Mouse (Mus musculus) stomach, postnatal 0 days (tissue): ENCODE results near the gene Ippk. TPM values are rescaled to one million over a fixed set of nuclear protein-coding genes. Genes with fewer than 3 reads are reported as not detected.

Source experiments
- ATAC-seq: fragments of 200-750 bp; cut with Nextera tagmentation; 2 replicates; pipeline ENCODE4 v1.8.0; 2017; ENCODE audit not compliant: low FRiP score, low TSS enrichment
- DNase-seq: peaks from one replicate; pipeline ENCODE4 v3.0.0-alpha.2; 2016; ENCODE audit warnings: low spot score
- H3K27ac ChIP-seq: fragments of 300-500 bp; sonication (generic); replicated peaks from 2 replicates; pipeline ENCODE4 v1.5.1; 2014; ENCODE audit warnings: mild to moderate bottlenecking, control low read depth
- H3K27me3 ChIP-seq: fragments of 300-500 bp; sonication (generic); 2 replicates; pipeline ENCODE4 v1.6.1; 2014; ENCODE audit warnings: low read length; ENCODE audit not compliant: control insufficient read depth, insufficient read depth
- H3K36me3 ChIP-seq: fragments of 300-500 bp; sonication (generic); 2 replicates; pipeline ENCODE4 v1.6.1; 2014; ENCODE audit warnings: low read length, mixed read lengths; ENCODE audit not compliant: control insufficient read depth, insufficient read depth
- H3K4me1 ChIP-seq: fragments of 300-500 bp; sonication (generic); replicated peaks from 2 replicates; pipeline ENCODE4 v1.6.1; 2014; ENCODE audit warnings: antibody characterized with exemption; ENCODE audit not compliant: control insufficient read depth, insufficient read depth
- H3K4me2 ChIP-seq: fragments of 300-500 bp; sonication (generic); replicated peaks from 2 replicates; pipeline ENCODE4 v1.6.1; 2014; ENCODE audit warnings: low read depth, mild to moderate bottlenecking, control low read depth, moderate library complexity
- H3K4me3 ChIP-seq: fragments of 300-500 bp; sonication (generic); 2 replicates; pipeline ENCODE4 v1.5.1; 2014; ENCODE audit warnings: low read depth, low read length, control low read depth
- H3K9ac ChIP-seq: fragments of 300-500 bp; sonication (generic); 2 replicates; pipeline ENCODE4 v1.6.1; 2014; ENCODE audit warnings: mild to moderate bottlenecking, low read length, control low read depth, mixed read lengths
- H3K9me3 ChIP-seq: fragments of 300-500 bp; sonication (generic); 2 replicates; pipeline ENCODE4 v1.6.1; 2016; ENCODE audit warnings: low read length; ENCODE audit not compliant: control insufficient read depth
- CTCF ChIP-seq: IDR thresholded peaks from 2 replicates; pipeline ENCODE4 v1.5.1; 2016; ENCODE audit warnings: antibody characterized with exemption, low read depth, mild to moderate bottlenecking, moderate library complexity
- EP300 ChIP-seq: optimal IDR thresholded peaks from 2 replicates; pipeline ENCODE3; 2016; ENCODE audit warnings: antibody characterized with exemption
- WGBS: fragments of 180-500 bp; shearing (Covaris S2); extraction: QIAGEN DNeasy Blood & Tissue Kit; methylation state at CpG from one replicate; pipeline ENCODE4 v1.1.7; 2014; 5-methylcytosine and 5-hydroxymethylcytosine counted together
- polyA plus RNA-seq: library from polyadenylated mRNA; unstranded; fragments of >200 nt; fragmentation: Nextera tagmentation; extraction: Ambion mirVana; gene quantifications from 2 replicates; pipeline ENCODE4 v1.2.1, GENCODE M21; 2015

Ippk gene
- polyA plus RNA-seq, result 22.1 and 23.4 TPM in 2 replicates

DNA sequence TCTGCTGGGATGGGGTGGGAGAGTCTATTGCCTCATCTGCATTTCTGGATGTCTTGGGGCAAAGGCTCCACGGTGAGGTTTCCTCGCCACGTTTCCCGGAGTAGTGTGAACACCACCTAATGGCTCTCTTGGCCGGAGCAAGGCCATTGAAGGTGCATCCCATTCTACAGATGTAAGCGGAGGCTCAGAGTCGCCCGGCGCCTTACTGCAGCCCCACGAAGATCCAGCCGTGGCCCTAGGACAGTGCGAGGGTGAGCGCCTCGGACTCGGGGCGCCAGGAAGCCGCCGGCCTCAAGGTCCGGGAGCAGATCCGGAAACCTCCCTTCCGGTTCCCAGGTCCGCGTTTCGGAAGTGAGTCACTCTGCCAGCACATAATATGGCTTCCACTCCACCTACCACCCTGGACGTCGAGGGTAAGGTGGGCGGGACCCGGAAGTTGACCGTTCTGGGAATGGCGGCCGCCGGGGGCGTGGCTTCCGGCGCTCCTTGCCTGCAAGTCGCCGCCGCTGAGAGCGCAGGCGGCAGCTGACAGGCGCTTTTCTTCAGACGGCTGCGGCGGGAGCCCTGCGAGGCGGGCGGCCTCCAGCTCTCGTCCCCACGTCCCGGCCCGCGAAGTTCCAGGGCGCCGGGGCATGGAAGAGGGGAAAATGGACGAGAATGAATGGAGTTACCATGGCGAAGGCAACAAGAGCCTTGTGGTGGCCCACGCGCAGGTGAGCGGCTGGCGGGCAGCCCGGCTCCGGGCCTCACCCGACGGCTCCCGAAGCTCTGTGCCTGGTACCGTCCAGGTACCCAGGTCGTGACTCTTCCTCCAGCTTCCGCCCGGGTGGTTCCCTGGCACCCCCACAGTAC lies at the start of gene Ippk:
TSS of gene Ippk (plus strand) at position 496 of the 852 bp plus-strand sequence.
- TF ChIP-seq CTCF (peak; percentile 23; the same call in 1 of the 2 replicates), EP300 (no peak)
- Histone ChIP-seq H3K36me3 (no peaks in the 10 kb centered on the region), H3K4me3 (peak within 1 kb of the TSS; percentile 83), H3K4me2 (peak within 1 kb of the TSS; percentile 92), H3K27ac (peak within 1 kb of the TSS; percentile 94), H3K27me3 (no peaks in the 10 kb centered on the region), H3K9ac (peak within 1 kb of the TSS; percentile 82), H3K9me3 (no peaks in the 10 kb centered on the region), H3K4me1 (peaks cover 6% of the 10 kb centered on the region; the same call in 1 of the 2 replicates)
- peak; percentile 98 for ATAC-seq
- DNase-seq, result peak; percentile 99
- WGBS, result under 1% methylated on average over 60 of the region's 69 CpGs

DNA sequence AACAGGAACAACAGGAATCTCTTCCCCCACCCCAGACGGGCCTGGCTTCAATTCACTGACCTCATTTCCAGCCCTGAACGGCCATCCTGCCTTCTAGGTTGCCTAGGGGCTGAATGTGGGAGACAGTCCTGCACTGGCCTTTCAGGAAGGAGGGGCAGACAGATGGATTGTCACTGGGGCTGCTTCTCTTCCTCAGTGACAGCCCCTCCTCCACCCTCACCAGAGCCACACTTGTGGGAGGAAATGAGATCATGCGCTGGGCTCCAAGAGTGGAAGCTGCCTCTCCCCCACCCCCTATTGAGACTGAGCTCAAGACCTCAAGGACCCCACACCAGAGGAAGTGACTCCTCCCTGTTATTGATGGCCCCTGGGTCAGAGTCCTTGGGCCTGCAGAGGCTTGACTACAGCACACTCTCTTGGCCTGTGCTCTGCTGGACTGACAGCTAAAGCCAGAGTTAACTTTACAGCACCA lies 49.6 kb upstream of the Ippk start:
- Histone ChIP-seq H3K9me3 (no peaks in the 10 kb centered on the region), H3K4me3 (no peak overlapping the region), H3K9ac (no peak overlapping the region), H3K4me2 (no peak overlapping the region), H3K27ac (peak overlapping the region; percentile 46; the same call in 1 of the 2 replicates), H3K36me3 (peaks cover 13% of the 10 kb centered on the region), H3K27me3 (no peaks in the 10 kb centered on the region), H3K4me1 (no peaks in the 10 kb centered on the region; the same call in none of the 2 replicates)
- no peak for DNase-seq
- TF ChIP-seq EP300 (no peak), CTCF (no peak)
- WGBS, result 42% methylated on average over 3 of the region's 3 CpGs
- peak; percentile 72 for ATAC-seq

DNA sequence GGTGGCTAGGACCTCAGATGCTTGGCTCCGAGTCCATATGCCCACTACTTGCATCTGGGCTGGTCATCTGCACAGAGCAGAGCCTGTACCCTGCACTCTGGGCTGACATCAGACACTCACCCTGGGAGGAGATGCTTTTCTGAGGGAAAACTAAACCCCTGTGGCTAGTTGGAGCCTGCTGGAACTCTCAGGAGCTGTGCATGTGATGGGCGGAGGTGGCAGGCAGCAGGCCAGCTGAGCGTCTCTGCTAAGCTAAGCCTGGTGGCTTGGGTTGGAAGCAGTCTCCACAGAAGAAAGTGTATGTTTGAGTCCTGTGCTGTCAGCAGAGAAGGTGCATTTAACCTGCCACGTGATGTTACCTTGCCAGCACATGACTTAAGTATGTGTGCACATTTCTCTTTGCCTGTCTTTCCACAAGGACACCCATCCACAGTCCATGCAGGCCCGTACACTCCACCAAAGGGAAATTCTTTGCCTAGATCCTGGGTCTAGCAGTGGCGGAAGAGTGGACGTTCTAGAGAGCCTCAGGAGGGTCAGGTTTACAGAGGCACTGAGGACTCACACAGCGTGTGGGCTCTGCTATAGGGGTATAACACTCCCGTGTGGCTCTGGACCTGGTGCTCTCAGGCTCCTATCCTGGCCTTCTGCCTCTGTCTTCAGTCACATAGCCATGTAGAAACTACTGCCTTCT lies 48.5 kb upstream of the Ippk start:
- no peak for TF ChIP-seq CTCF
- TF ChIP-seq EP300, result no peak
- peaks cover 20% of the 10 kb centered on the region for H3K36me3 ChIP-seq
- H3K4me3 ChIP-seq, result no peak overlapping the region
- no peaks in the 10 kb centered on the region; the same call in none of the 2 replicates for H3K4me1 ChIP-seq
- 79% methylated on average over 9 of the region's 9 CpGs for WGBS
- no peak overlapping the region for H3K27ac ChIP-seq
- ATAC-seq (no peak), DNase-seq (no peak)
- H3K9me3 ChIP-seq, result no peaks in the 10 kb centered on the region
- H3K4me2 ChIP-seq, result no peak overlapping the region
- no peak overlapping the region for H3K9ac ChIP-seq
- H3K27me3 ChIP-seq, result no peaks in the 10 kb centered on the region

DNA sequence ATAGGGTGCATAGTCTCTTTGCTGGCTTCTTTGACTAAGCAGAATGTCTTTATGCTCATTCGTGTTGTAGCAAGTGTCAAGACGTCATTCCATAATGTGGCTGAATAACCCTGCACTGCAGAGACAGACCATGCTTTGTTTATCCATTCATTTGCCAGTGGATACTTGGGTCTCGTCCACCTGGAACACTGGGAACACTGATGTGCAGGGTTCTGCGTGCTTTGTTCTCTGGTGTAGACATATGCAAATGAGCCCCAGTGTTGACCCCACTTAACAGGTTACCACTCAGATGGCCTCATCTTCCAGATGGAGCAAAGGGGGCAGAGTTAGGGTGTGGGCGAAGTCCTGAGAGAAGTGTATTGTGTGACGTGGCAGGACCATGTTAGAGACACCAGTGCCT lies 46.7 kb upstream of the Ippk start:
- ATAC-seq, result no peak
- Histone ChIP-seq H3K9ac (no peak overlapping the region), H3K4me1 (no peaks in the 10 kb centered on the region; the same call in 1 of the 2 replicates), H3K4me2 (no peak overlapping the region), H3K9me3 (no peaks in the 10 kb centered on the region), H3K27me3 (no peaks in the 10 kb centered on the region), H3K27ac (no peak overlapping the region), H3K36me3 (peaks cover 32% of the 10 kb centered on the region), H3K4me3 (no peak overlapping the region)
- TF ChIP-seq EP300, result no peak
- TF ChIP-seq CTCF, result no peak
- 41% methylated on average over 6 of the region's 6 CpGs for WGBS
- DNase-seq, result no peak

DNA sequence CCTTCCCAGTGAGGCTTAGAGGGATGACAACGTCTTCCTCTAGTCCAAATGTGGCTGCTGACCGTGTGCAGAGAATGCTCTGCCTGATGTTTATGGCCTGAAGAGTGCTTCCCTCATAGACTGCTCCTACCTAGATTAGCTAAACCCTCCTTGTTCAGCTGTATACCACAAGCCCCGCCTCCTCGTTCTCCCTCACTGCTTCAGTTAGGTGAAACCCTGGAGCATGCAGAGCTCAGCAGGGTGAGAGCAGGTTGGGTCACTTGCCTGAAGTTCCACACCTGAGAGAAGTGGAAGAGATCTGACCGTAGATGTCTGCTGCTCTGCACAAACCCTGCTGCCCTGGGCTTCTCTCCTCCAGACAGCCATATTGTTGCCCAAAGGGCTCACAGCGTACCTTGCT lies 46.3 kb upstream of the Ippk start:
- Histone ChIP-seq H3K9me3 (no peaks in the 10 kb centered on the region), H3K9ac (no peak overlapping the region), H3K4me2 (no peak overlapping the region), H3K36me3 (peaks cover 31% of the 10 kb centered on the region), H3K4me3 (no peak overlapping the region), H3K27ac (no peak overlapping the region), H3K27me3 (no peaks in the 10 kb centered on the region), H3K4me1 (no peaks in the 10 kb centered on the region; the same call in 1 of the 2 replicates)
- no peak for ATAC-seq
- 70% methylated on average over 6 of the region's 6 CpGs for WGBS
- TF ChIP-seq EP300, result no peak
- no peak for TF ChIP-seq CTCF
- no peak for DNase-seq
